Mouse (Mus musculus) liver, embryonic 16.5 days (tissue): Measurements from ENCODE around the gene Ninl. TPM values are rescaled to one million over a fixed set of nuclear protein-coding genes. Genes with fewer than 3 reads are reported as not detected.

ENCODE experiments used
- ATAC-seq: fragments of 200-750 bp; cut with Nextera tagmentation; 2 replicates; pipeline ENCODE4 v1.8.0; 2017; ENCODE audit warnings: low read depth, mild to moderate bottlenecking, moderate number of reproducible peaks, moderate library complexity
- H3K27ac ChIP-seq: fragments of 300-500 bp; sonication (generic); 2 replicates; pipeline ENCODE4 v1.5.1; 2014; ENCODE audit warnings: mild to moderate bottlenecking, low read length
- H3K27me3 ChIP-seq: fragments of 300-500 bp; sonication (generic); 2 replicates; pipeline ENCODE4 v1.6.1; 2014; ENCODE audit warnings: low read depth, low read length, mixed read lengths; ENCODE audit not compliant: control insufficient read depth, insufficient read depth
- H3K36me3 ChIP-seq: fragments of 300-500 bp; sonication (generic); 2 replicates; pipeline ENCODE4 v1.6.1; 2014; ENCODE audit warnings: mild to moderate bottlenecking; ENCODE audit not compliant: control insufficient read depth, insufficient read depth
- H3K4me1 ChIP-seq: fragments of 300-500 bp; sonication (generic); 2 replicates; pipeline ENCODE4 v1.6.1; 2014; ENCODE audit warnings: low read depth, low read length, mixed read lengths; ENCODE audit not compliant: control insufficient read depth
- H3K4me2 ChIP-seq: fragments of 300-500 bp; sonication (generic); 2 replicates; pipeline ENCODE4 v1.6.1; 2014; ENCODE audit warnings: low read depth, low read length, mixed read lengths
- H3K4me3 ChIP-seq: fragments of 300-500 bp; sonication (generic); 2 replicates; pipeline ENCODE4 v1.5.1; 2014; ENCODE audit warnings: low read depth, mild to moderate bottlenecking, low read length
- H3K9ac ChIP-seq: fragments of 300-500 bp; sonication (generic); 2 replicates; pipeline ENCODE4 v1.6.1; 2014; ENCODE audit warnings: low read depth, low read length
- H3K9me3 ChIP-seq: fragments of 300-500 bp; sonication (generic); replicated peaks from 2 replicates; pipeline ENCODE4 v1.6.1; 2016; ENCODE audit warnings: low read length; ENCODE audit not compliant: control insufficient read depth
- WGBS: fragments of 180-500 bp; shearing (Covaris S2); extraction: QIAGEN DNeasy Blood & Tissue Kit; methylation state at CpG from one replicate; pipeline ENCODE4 v1.1.7; 2014; ENCODE audit not compliant: insufficient replicate concordance; 5-methylcytosine and 5-hydroxymethylcytosine counted together
- polyA plus RNA-seq: library from polyadenylated mRNA; unstranded; fragments of >200 nt; fragmentation: Nextera tagmentation; extraction: Ambion mirVana; gene quantifications from 2 replicates; pipeline ENCODE4 v1.2.1, GENCODE M21; 2015

Ninl gene
- polyA plus RNA-seq, 1 experiment from 2014 or later, result 13.1 TPM

GRCm38 (mm10) chr2:150894617-150895267 is 144.4 kb downstream of the Ninl start:
- no peak overlapping the region for H3K27ac ChIP-seq
- no peak overlapping the region for H3K4me2 ChIP-seq
- no peak overlapping the region for H3K9ac ChIP-seq
- no peaks in the 10 kb centered on the region for H3K27me3 ChIP-seq
- no peaks in the 10 kb centered on the region for H3K9me3 ChIP-seq
- no peak overlapping the region for H3K4me3 ChIP-seq
- no peaks in the 10 kb centered on the region for H3K4me1 ChIP-seq
- ATAC-seq, result no peak
- no peaks in the 10 kb centered on the region for H3K36me3 ChIP-seq
- WGBS, result 54% methylated on average over 2 of the region's 2 CpGs

GRCm38 (mm10) chr2:150887370-150887769 is 151.8 kb downstream of the Ninl start:
- Histone ChIP-seq H3K4me2 (no peak overlapping the region), H3K27me3 (no peaks in the 10 kb centered on the region), H3K27ac (no peak overlapping the region), H3K9ac (no peak overlapping the region), H3K36me3 (no peaks in the 10 kb centered on the region), H3K4me1 (no peaks in the 10 kb centered on the region), H3K4me3 (no peak overlapping the region), H3K9me3 (no peaks in the 10 kb centered on the region)
- 36% methylated on average over 2 of the region's 2 CpGs for WGBS
- no peak for ATAC-seq

- Histone ChIP-seq H3K36me3 (no peaks in the 10 kb centered on the region), H3K9me3 (no peaks in the 10 kb centered on the region), H3K27ac (no peak overlapping the region), H3K9ac (no peak overlapping the region), H3K27me3 (no peaks in the 10 kb centered on the region), H3K4me1 (no peaks in the 10 kb centered on the region), H3K4me2 (no peak overlapping the region), H3K4me3 (no peak overlapping the region)
- no peak for ATAC-seq
These were observed 152.9 kb downstream of the Ninl start for GRCm38 (mm10) chr2:150886315-150886714.

GRCm38 (mm10) chr2:150885814-150886213 is 153.4 kb downstream of the Ninl start:
- H3K27me3 ChIP-seq, result no peaks in the 10 kb centered on the region
- H3K4me1 ChIP-seq, result no peaks in the 10 kb centered on the region
- no peak overlapping the region for H3K9ac ChIP-seq
- no peak overlapping the region for H3K4me3 ChIP-seq
- no peak overlapping the region for H3K4me2 ChIP-seq
- H3K27ac ChIP-seq, result no peak overlapping the region
- H3K9me3 ChIP-seq, result no peaks in the 10 kb centered on the region
- H3K36me3 ChIP-seq, result no peaks in the 10 kb centered on the region
- ATAC-seq, result no peak
- 39% methylated on average over 1 of the region's 1 CpGs for WGBS

GRCm38 (mm10) chr2:150884779-150885110 is 154.4 kb downstream of the Ninl start:
- no peak overlapping the region for H3K4me2 ChIP-seq
- no peaks in the 10 kb centered on the region for H3K9me3 ChIP-seq
- H3K4me1 ChIP-seq, result no peaks in the 10 kb centered on the region
- H3K9ac ChIP-seq, result no peak overlapping the region
- 65% methylated on average over 1 of the region's 1 CpGs for WGBS
- no peak for ATAC-seq
- no peak overlapping the region for H3K27ac ChIP-seq
- no peak overlapping the region for H3K4me3 ChIP-seq
- H3K36me3 ChIP-seq, result no peaks in the 10 kb centered on the region
- no peaks in the 10 kb centered on the region for H3K27me3 ChIP-seq

Other genes with a start within 250 kb of the Ninl start
- 18.3 and 19.0 TPM in 2 replicates for gene Abhd12, start 134.6 kb downstream of the Ninl start, polyA plus RNA-seq
- 24.4 and 29.1 TPM in 2 replicates for gene Gins1, start 134.0 kb downstream of the Ninl start, polyA plus RNA-seq
- 47.7 and 60.8 TPM in 2 replicates for gene Nanp, start within 50 bp of the Ninl start, polyA plus RNA-seq
- not detected in 2 replicates for gene Gm14151, start 53.0 kb upstream of the Ninl start, polyA plus RNA-seq
- not detected in 2 replicates for gene Gm14147, start 58.9 kb upstream of the Ninl start, polyA plus RNA-seq